Mouse (Mus musculus): ENCODE results near the gene Slc46a1. TPM values are rescaled to one million over a fixed set of nuclear protein-coding genes. Genes with fewer than 3 reads are reported as not detected.

The Slc46a1 gene
- polyA plus RNA-seq, 1 experiment from 2014 or later = 12.0 TPM

DNA sequence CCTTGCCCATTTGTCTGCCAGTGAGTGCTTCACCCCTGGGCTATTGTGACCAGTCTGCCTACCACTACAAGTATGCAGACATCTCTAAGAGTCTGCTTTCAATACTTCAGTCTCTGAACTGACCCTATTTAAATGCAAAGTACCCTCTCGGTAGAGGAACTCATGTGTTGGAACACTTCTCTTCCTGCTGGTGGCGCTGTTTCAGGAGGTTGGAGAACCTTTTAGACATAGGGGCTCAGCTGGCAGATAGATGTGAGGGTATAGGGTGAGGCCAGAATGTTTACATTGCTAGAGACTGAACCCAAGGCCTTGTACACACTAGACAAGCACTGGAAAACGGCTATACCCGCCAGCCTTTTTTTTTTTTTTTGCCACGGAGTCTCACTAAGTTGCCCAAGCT, 37.2 kb upstream of the Slc46a1 start:
- H3K4me3 ChIP-seq (replicated peaks; ENCODE audit: low read length) = no peak overlapping the region
- no peaks in the 10 kb centered on the region for H3K9me3 ChIP-seq (replicated peaks; ENCODE audit: control insufficient read depth, low read length)
- H3K36me3 ChIP-seq (ENCODE audit: control insufficient read depth, insufficient read depth, low read length) = no peaks in the 10 kb centered on the region
- H3K27me3 ChIP-seq (ENCODE audit: control insufficient read depth, insufficient read depth, low read length) = no peaks in the 10 kb centered on the region
- ATAC-seq (ENCODE audit: insufficient read depth, low FRiP score) = no peak
- H3K4me1 ChIP-seq (ENCODE audit: control insufficient read depth, insufficient read depth, low read length) = no peaks in the 10 kb centered on the region
- no peak overlapping the region for H3K27ac ChIP-seq (ENCODE audit: low read length)
- H3K4me2 ChIP-seq (ENCODE audit: low read depth, low read length) = no peak overlapping the region
- WGBS = 68% methylated on average over 5 of the region's 5 CpGs
- no peak overlapping the region for H3K9ac ChIP-seq (ENCODE audit: low read length)

DNA sequence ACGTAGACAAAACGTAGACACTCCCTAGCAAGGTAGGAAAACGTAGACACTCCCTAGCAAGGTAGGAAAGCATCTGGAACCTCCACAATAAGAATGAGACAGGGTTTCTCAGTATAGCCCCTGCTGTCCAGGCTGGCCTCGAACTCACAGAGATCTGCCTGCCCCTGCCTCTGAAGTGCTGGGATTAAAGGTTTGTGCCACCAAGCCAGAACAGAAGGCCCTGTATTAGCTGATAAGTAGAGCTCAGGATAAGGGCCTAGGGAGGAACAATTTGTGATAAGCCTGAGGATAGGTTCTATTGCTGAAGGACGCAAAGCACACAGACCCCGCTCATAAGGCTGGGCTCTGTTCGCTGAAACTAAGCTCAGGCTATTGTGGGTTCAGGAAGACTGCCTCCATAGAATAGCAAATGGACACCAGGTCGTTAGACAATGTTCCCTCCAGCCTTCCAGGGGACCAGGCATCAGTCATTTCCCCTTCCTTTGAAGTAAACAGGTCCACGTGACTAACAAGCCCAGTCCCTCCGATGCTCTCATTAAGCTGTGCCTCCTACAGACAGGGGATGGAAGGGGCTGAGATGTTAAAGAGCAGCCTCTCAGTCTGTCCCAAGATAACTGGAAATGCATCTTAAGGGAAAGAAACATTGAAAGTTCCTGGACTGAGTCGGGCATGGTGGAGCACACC, 35.2 kb upstream of the Slc46a1 start:
- no peak for ATAC-seq (ENCODE audit: insufficient read depth, low FRiP score)
- Histone ChIP-seq H3K27me3 (ENCODE audit: control insufficient read depth, insufficient read depth, low read length) (no peaks in the 10 kb centered on the region), H3K9ac (ENCODE audit: low read length) (no peak overlapping the region), H3K27ac (ENCODE audit: low read length) (no peak overlapping the region), H3K4me3 (replicated peaks; ENCODE audit: low read length) (no peak overlapping the region), H3K4me2 (ENCODE audit: low read depth, low read length) (no peak overlapping the region), H3K9me3 (replicated peaks; ENCODE audit: control insufficient read depth, low read length) (no peaks in the 10 kb centered on the region), H3K4me1 (ENCODE audit: control insufficient read depth, insufficient read depth, low read length) (peaks cover under 1% of the 10 kb centered on the region; the same call in 1 of the 2 replicates), H3K36me3 (ENCODE audit: control insufficient read depth, insufficient read depth, low read length) (no peaks in the 10 kb centered on the region)
- WGBS = 52% methylated on average over 11 of the region's 11 CpGs

DNA sequence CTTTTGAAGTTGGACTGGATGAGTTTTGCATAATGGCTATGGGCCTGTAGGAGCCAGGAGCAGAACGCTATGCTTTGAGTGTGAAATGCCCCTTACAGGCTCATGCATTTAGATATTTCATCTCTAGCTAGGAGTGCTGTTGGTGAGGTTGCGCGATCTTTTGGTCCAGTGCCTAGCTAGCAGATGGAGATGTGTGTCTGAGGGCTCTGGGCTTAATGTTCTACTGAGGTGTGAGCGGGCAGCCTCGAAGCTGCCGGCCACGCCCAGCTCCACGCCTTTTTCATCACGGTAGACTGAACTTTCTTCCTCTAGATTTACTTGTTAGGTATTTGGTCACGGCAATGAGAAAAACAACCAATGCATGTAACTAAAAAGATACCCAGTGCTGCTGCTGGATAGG, 34.3 kb upstream of the Slc46a1 start:
- no peaks in the 10 kb centered on the region for H3K9me3 ChIP-seq (replicated peaks; ENCODE audit: control insufficient read depth, low read length)
- no peak for ATAC-seq (ENCODE audit: insufficient read depth, low FRiP score)
- peaks cover 9% of the 10 kb centered on the region; the same call in 1 of the 2 replicates for H3K4me1 ChIP-seq (ENCODE audit: control insufficient read depth, insufficient read depth, low read length)
- H3K27me3 ChIP-seq (ENCODE audit: control insufficient read depth, insufficient read depth, low read length) = no peaks in the 10 kb centered on the region
- H3K36me3 ChIP-seq (ENCODE audit: control insufficient read depth, insufficient read depth, low read length) = no peaks in the 10 kb centered on the region
- WGBS = 74% methylated on average over 10 of the region's 10 CpGs
- H3K9ac ChIP-seq (ENCODE audit: low read length) = no peak overlapping the region
- no peak overlapping the region for H3K4me3 ChIP-seq (replicated peaks; ENCODE audit: low read length)
- H3K4me2 ChIP-seq (ENCODE audit: low read depth, low read length) = no peak overlapping the region
- no peak overlapping the region for H3K27ac ChIP-seq (ENCODE audit: low read length)

DNA sequence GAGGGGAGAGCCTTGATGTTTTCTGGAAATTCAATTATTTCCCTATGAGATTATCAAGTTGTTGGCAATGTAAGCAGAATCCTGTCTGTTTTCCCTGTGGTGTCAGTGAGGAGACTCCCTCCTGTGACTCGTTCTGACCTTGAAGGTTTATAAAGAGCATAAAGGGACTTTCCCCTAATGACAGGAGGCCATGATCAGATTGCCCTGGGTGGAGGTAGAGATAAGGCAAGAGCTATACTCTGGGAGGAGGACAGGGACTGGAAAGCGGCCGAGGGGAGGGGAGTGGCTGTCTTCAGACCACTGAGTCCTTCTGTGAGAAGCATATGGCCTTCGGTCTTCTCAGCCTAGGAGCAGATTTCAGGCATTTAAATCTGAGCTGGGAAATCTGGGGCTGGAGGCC, 31.4 kb upstream of the Slc46a1 start:
- no peak overlapping the region for H3K4me2 ChIP-seq (ENCODE audit: low read depth, low read length)
- no peaks in the 10 kb centered on the region for H3K27me3 ChIP-seq (ENCODE audit: control insufficient read depth, insufficient read depth, low read length)
- 36% methylated on average over 4 of the region's 4 CpGs for WGBS
- ATAC-seq (ENCODE audit: insufficient read depth, low FRiP score) = no peak
- H3K9ac ChIP-seq (ENCODE audit: low read length) = no peak overlapping the region
- H3K9me3 ChIP-seq (replicated peaks; ENCODE audit: control insufficient read depth, low read length) = no peaks in the 10 kb centered on the region
- no peak overlapping the region for H3K4me3 ChIP-seq (replicated peaks; ENCODE audit: low read length)
- no peaks in the 10 kb centered on the region for H3K36me3 ChIP-seq (ENCODE audit: control insufficient read depth, insufficient read depth, low read length)
- H3K4me1 ChIP-seq (ENCODE audit: control insufficient read depth, insufficient read depth, low read length) = peaks cover 9% of the 10 kb centered on the region; the same call in 1 of the 2 replicates
- no peak overlapping the region for H3K27ac ChIP-seq (ENCODE audit: low read length)

DNA sequence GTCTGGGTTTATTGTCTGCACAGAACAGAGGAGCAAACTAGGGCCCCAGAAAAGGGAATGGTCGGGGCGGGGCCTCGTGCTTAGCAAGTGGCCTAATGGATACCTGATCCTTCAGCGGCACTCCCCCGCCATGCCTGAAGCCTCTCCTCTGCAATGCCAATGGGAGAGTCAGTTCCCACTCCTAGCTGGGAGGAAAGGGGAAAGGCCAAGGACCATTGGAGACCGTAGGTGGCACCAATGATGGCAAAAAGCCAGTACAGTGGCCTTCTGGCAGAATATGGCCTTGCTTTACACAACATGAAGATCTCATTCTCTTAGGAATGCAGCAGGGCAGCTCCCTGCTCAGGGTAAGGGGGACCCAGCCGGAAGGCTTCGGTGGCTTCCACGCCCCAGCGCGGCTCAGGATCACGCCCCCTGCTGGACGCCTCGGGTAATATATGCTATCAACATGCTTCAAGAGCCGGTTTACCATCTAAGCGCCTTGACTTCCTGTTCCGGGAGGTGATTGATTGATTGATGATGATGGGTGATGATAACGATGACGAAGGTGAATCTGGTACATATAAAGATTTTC, 29.6 kb upstream of the Slc46a1 start:
- no peaks in the 10 kb centered on the region for H3K27me3 ChIP-seq (ENCODE audit: control insufficient read depth, insufficient read depth, low read length)
- 4% methylated on average over 19 of the region's 19 CpGs for WGBS
- peak overlapping the region; percentile 12; the same call in 1 of the 2 replicates for H3K27ac ChIP-seq (ENCODE audit: low read length)
- H3K9ac ChIP-seq (ENCODE audit: low read length) = no peak overlapping the region
- no peaks in the 10 kb centered on the region for H3K36me3 ChIP-seq (ENCODE audit: control insufficient read depth, insufficient read depth, low read length)
- H3K4me2 ChIP-seq (ENCODE audit: low read depth, low read length) = peak overlapping the region; percentile 3; the same call in 1 of the 2 replicates
- H3K4me3 ChIP-seq (replicated peaks; ENCODE audit: low read length) = no peak overlapping the region
- no peaks in the 10 kb centered on the region for H3K9me3 ChIP-seq (replicated peaks; ENCODE audit: control insufficient read depth, low read length)
- ATAC-seq (ENCODE audit: insufficient read depth, low FRiP score) = peak; percentile 63
- H3K4me1 ChIP-seq (ENCODE audit: control insufficient read depth, insufficient read depth, low read length) = peaks cover 9% of the 10 kb centered on the region; the same call in 1 of the 2 replicates

DNA sequence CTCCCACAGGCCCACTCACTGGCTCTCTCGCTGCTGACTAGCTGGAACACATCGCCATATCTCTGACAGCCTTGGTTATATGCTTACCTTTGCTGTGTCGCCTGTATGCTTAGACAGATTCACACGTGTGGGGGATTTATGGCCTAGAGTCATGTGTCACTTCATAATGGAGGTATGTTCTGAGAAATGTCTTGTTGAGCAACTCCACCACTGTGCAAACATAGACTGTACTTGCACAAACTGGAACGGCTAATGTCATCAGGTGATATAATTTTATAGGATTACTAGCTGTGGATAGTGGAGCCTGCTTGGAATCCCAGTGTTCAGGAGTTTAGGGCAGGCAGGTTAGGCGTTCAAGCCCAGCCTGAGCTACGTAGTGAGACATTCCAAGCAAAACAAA, 28.3 kb upstream of the Slc46a1 start:
- Histone ChIP-seq H3K27me3 (ENCODE audit: control insufficient read depth, insufficient read depth, low read length) (no peaks in the 10 kb centered on the region), H3K36me3 (ENCODE audit: control insufficient read depth, insufficient read depth, low read length) (no peaks in the 10 kb centered on the region), H3K4me1 (ENCODE audit: control insufficient read depth, insufficient read depth, low read length) (peaks cover 9% of the 10 kb centered on the region; the same call in 1 of the 2 replicates), H3K4me3 (replicated peaks; ENCODE audit: low read length) (no peak overlapping the region), H3K27ac (ENCODE audit: low read length) (no peak overlapping the region), H3K9ac (ENCODE audit: low read length) (no peak overlapping the region), H3K4me2 (ENCODE audit: low read depth, low read length) (no peak overlapping the region), H3K9me3 (replicated peaks; ENCODE audit: control insufficient read depth, low read length) (no peaks in the 10 kb centered on the region)
- 74% methylated on average over 7 of the region's 7 CpGs for WGBS
- no peak for ATAC-seq (ENCODE audit: insufficient read depth, low FRiP score)

DNA sequence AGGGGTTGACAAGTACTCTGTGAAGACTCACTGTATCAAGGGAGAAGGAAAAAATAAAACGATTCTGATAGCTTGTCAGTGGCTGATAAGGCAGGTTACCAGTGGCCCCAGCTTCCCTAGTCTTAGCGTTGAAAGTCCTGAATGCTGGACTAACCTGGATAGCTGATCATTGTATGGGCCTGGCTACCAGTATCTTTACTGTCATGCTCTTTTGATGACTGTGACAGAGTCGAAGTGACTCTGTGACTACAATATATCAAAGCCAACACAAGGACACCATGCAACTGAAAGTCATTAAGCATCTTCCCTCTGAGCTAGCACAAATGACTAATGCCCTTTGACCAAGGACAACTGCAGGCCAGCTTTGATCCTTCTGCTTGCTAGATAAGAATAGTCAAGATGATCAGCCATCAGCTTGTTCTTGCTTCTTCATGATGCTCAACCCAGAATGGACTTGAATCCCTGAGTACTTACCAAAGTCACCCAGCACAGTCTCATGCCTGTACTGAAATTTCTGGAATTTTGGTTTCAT, 27.0 kb upstream of the Slc46a1 start:
- 77% methylated on average over 3 of the region's 3 CpGs for WGBS
- Histone ChIP-seq H3K9ac (ENCODE audit: low read length) (no peak overlapping the region), H3K36me3 (ENCODE audit: control insufficient read depth, insufficient read depth, low read length) (no peaks in the 10 kb centered on the region), H3K9me3 (replicated peaks; ENCODE audit: control insufficient read depth, low read length) (no peaks in the 10 kb centered on the region; the same call in 1 of the 2 replicates), H3K4me3 (replicated peaks; ENCODE audit: low read length) (no peak overlapping the region), H3K27me3 (ENCODE audit: control insufficient read depth, insufficient read depth, low read length) (no peaks in the 10 kb centered on the region), H3K4me2 (ENCODE audit: low read depth, low read length) (no peak overlapping the region), H3K27ac (ENCODE audit: low read length) (no peak overlapping the region), H3K4me1 (ENCODE audit: control insufficient read depth, insufficient read depth, low read length) (peaks cover 9% of the 10 kb centered on the region; the same call in 1 of the 2 replicates)
- no peak for ATAC-seq (ENCODE audit: insufficient read depth, low FRiP score)

DNA sequence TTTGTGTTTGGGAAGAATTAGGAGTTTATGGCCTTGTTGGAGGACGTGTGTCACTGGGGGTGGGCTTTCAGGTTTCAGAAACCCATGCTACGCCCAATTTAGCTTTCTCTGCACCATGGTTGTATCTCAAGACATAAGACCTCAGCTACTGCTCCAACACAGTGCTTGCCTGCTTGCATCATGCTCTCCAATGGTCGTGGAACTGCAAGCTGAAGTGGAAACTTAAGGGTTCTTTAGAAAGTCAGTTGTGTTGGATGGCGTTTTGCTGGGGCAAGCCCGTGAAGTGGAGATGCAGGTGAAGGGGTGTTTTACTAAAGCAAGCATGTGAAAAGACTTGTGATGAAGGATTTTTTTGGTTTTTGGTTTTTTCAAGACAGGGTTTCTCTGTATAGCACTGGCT, 22.4 kb upstream of the Slc46a1 start:
- no peak overlapping the region for H3K4me2 ChIP-seq (ENCODE audit: low read depth, low read length)
- ATAC-seq (ENCODE audit: insufficient read depth, low FRiP score) = no peak
- no peaks in the 10 kb centered on the region for H3K27me3 ChIP-seq (ENCODE audit: control insufficient read depth, insufficient read depth, low read length)
- no peaks in the 10 kb centered on the region for H3K36me3 ChIP-seq (ENCODE audit: control insufficient read depth, insufficient read depth, low read length)
- H3K9me3 ChIP-seq (replicated peaks; ENCODE audit: control insufficient read depth, low read length) = no peaks in the 10 kb centered on the region; the same call in 1 of the 2 replicates
- no peak overlapping the region for H3K9ac ChIP-seq (ENCODE audit: low read length)
- no peak overlapping the region for H3K4me3 ChIP-seq (replicated peaks; ENCODE audit: low read length)
- no peaks in the 10 kb centered on the region for H3K4me1 ChIP-seq (ENCODE audit: control insufficient read depth, insufficient read depth, low read length)
- no peak overlapping the region for H3K27ac ChIP-seq (ENCODE audit: low read length)
- 83% methylated on average over 5 of the region's 5 CpGs for WGBS

DNA sequence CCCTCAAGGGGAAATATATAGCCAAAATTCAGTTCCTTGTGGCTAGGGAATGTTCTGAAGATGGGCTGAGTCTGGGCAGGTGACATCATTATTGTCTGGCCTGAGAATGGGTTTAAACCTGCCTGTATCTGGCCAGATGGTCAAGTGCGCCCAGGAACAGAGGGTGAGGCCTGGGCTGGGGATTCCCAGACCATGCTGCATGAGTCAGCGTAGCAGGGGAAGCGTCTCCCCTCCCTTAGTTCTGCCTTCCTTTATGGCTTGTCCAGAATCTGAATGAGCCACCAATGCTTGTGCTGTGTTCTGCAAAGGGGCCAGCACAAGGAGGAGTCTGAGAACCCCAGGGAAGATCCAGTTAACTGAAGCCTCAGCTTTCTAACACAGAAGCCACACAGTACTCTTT, 18.3 kb upstream of the Slc46a1 start:
- H3K9ac ChIP-seq (ENCODE audit: low read length) = no peak overlapping the region
- H3K4me3 ChIP-seq (replicated peaks; ENCODE audit: low read length) = no peak overlapping the region
- 67% methylated on average over 3 of the region's 3 CpGs for WGBS
- H3K4me2 ChIP-seq (ENCODE audit: low read depth, low read length) = no peak overlapping the region
- H3K4me1 ChIP-seq (ENCODE audit: control insufficient read depth, insufficient read depth, low read length) = no peaks in the 10 kb centered on the region
- H3K27ac ChIP-seq (ENCODE audit: low read length) = no peak overlapping the region
- H3K36me3 ChIP-seq (ENCODE audit: control insufficient read depth, insufficient read depth, low read length) = no peaks in the 10 kb centered on the region
- no peaks in the 10 kb centered on the region; the same call in 1 of the 2 replicates for H3K9me3 ChIP-seq (replicated peaks; ENCODE audit: control insufficient read depth, low read length)
- ATAC-seq (ENCODE audit: insufficient read depth, low FRiP score) = no peak
- H3K27me3 ChIP-seq (ENCODE audit: control insufficient read depth, insufficient read depth, low read length) = no peaks in the 10 kb centered on the region

Data from stomach, embryonic 16.5 days (tissue).